Mouse (Mus musculus) hindbrain, embryonic 10.5 days (tissue): Measurements from ENCODE around the gene Gm20503. TPM values are rescaled to one million over a fixed set of nuclear protein-coding genes. Genes with fewer than 3 reads are reported as not detected.
A peak's percentile ranks its signal among the peaks of the same experiment; 100 is the strongest.

Experiments
- DNase-seq: peaks from one replicate; pipeline ENCODE4 v3.0.0-alpha.2; 2017; ENCODE audit warnings: low spot score
- H3K27ac ChIP-seq: fragments of 300-500 bp; sonication (generic); 2 replicates; pipeline ENCODE4 v1.5.1; 2016; ENCODE audit warnings: mild to moderate bottlenecking, moderate library complexity
- H3K27me3 ChIP-seq: fragments of 300-500 bp; sonication (generic); 2 replicates; pipeline ENCODE4 v1.6.1; 2016; ENCODE audit warnings: mild to moderate bottlenecking; ENCODE audit not compliant: poor library complexity, insufficient read depth, severe bottlenecking
- H3K36me3 ChIP-seq: fragments of 300-500 bp; sonication (generic); 2 replicates; pipeline ENCODE4 v1.6.1; 2016; ENCODE audit warnings: mild to moderate bottlenecking, moderate library complexity
- H3K4me1 ChIP-seq: fragments of 300-500 bp; sonication (generic); replicated peaks from 2 replicates; pipeline ENCODE4 v1.6.1; 2016; ENCODE audit warnings: mild to moderate bottlenecking
- H3K4me3 ChIP-seq: fragments of 300-500 bp; sonication (generic); 2 replicates; pipeline ENCODE4 v1.5.1; 2016; ENCODE audit warnings: mild to moderate bottlenecking, moderate library complexity
- H3K9me3 ChIP-seq: fragments of 300-500 bp; sonication (generic); 2 replicates; pipeline ENCODE4 v1.6.1; 2016; ENCODE audit warnings: mild to moderate bottlenecking, moderate library complexity
- WGBS: fragments of 180-500 bp; shearing (Covaris S2); methylation state at CpG from one replicate; pipeline ENCODE4 v1.1.7; 2016; 5-methylcytosine and 5-hydroxymethylcytosine counted together
- polyA plus RNA-seq: library from polyadenylated mRNA; unstranded; fragments of >200 nt; fragmentation: Nextera tagmentation; extraction: Ambion mirVana; gene quantifications from 2 replicates; pipeline ENCODE4 v1.2.1, GENCODE M21; 2016

The Gm20503 gene
- 10.5 and 13.3 TPM in 2 replicates for polyA plus RNA-seq

DNA sequence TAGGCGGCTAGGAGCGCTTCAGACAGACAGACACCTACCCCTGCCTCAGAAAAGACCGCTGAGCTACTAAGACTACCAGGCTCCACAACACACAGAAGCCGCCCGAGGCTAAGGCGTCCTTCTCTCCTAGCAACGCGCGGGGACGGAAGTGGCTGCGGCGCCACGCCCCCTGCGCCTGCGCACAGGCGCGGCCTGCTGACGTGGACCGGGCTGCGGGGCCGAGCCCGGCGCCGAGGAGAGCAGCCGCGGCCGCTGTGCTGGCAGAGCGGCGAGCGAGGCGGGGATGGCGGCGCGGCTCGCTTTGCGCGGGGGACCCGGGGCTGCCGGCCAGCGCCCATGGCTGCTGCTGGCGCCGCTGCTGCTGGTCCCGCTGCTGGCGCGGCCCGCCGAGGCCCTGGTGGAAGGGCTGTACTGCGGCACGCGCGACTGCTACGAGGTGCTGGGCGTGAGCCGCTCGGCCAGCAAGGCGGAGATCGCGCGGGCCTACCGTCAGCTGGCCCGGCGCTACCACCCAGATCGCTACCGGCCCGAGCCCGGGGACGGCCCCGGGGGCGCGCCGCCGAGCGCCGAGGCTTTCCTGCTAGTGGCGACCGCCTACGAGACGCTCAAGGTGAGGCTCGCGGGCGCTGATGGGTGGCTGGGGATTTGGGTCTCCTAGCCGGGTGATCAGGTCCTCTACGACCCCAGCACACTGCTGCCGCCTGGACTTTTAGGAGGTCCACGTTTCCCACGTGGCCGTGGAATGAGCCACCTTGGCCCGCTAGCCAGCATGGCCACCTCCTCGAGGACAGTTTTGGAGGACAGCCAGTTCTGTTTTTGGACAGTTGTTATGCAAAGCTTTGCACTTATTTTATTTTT lies at the start of gene Gm20503:
Gm20503 (plus strand) TSS at position 263 of the 858 bp plus-strand sequence.
- peaks cover 46% of the 10 kb centered on the region for H3K4me1 ChIP-seq

DNA sequence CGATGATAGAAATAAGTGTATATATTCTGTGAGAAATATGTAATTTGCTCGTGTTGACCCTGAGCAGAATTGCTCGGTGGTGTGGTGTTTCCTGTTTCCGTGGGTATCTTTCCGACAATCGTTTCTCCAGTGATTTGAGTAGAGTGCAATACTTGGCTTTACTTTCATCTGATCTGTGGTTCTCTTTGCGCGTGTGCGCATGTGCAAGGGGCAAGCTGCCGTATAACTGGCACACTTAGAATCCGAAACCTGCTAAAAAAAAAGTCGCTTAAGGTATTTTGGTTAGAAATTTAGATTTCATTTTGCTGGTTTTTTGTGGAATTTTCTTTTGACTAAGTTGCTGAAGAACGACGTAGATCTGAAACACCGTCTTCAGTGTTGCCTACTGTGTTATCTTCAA lies 41.3 kb upstream of the Gm20503 start:
- Histone ChIP-seq H3K27ac (no peak overlapping the region), H3K27me3 (no peaks in the 10 kb centered on the region), H3K4me3 (no peak overlapping the region), H3K9me3 (no peaks in the 10 kb centered on the region), H3K4me1 (no peaks in the 10 kb centered on the region), H3K36me3 (peaks cover 12% of the 10 kb centered on the region)
- 94% methylated on average over 15 of the region's 15 CpGs for WGBS
- no peak for DNase-seq

More for the DNA sequence above, at the start of gene Gm20503:
- Histone ChIP-seq H3K36me3 (no peaks in the 10 kb centered on the region), H3K9me3 (no peaks in the 10 kb centered on the region), H3K27me3 (no peaks in the 10 kb centered on the region), H3K4me3 (peak within 1 kb of the TSS; percentile 84), H3K27ac (peak within 1 kb of the TSS; percentile 92)
- WGBS: under 1% methylated on average over 89 of the region's 89 CpGs
- DNase-seq: peak; percentile 90

DNA sequence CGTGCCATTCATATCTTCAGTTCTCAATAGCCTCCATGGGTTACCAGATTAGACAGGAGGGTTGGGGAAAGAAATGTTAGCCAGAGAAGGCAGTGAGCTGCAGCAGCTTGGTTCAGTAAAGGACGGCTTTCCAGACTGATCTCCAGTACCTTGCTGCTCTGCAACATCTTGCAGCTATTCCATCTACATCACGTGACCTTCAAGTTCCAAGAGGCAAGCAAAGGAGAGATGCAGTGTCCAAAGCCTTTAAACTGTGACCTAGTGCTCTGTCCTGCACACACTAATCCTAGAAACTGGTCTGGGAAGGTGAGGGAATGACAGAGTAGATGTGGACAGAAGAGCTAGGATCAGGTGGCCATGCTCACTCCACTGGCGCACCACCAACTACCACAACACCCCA lies 39.7 kb upstream of the Gm20503 start:
- no peak overlapping the region for H3K4me3 ChIP-seq
- DNase-seq: no peak
- no peaks in the 10 kb centered on the region for H3K4me1 ChIP-seq
- no peak overlapping the region for H3K27ac ChIP-seq
- no peaks in the 10 kb centered on the region for H3K27me3 ChIP-seq
- H3K9me3 ChIP-seq: no peaks in the 10 kb centered on the region
- no peaks in the 10 kb centered on the region for H3K36me3 ChIP-seq
- 93% methylated on average over 4 of the region's 4 CpGs for WGBS

DNA sequence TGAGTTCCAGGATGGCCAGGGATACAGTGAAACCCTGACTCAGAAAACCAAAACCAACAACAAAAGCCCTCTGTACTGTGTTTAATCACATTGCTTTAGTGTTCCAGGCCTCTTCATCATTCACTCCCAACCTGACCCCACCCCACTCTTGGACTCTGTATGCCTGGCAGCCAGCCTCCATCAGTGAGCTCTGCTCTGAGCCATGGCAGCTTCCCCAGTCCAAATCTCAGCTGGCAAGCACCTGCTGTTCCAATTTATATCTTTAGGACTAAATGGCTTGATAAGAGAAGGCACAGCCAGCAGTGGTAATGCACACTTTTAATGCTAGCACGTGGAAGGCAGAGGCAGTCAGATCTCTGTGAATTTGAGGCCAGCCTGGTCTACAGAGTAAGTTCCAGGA lies 37.9 kb upstream of the Gm20503 start:
- 83% methylated on average over 1 of the region's 1 CpGs for WGBS
- DNase-seq: no peak
- H3K27me3 ChIP-seq: no peaks in the 10 kb centered on the region
- H3K9me3 ChIP-seq: no peaks in the 10 kb centered on the region
- H3K27ac ChIP-seq: no peak overlapping the region
- H3K4me3 ChIP-seq: no peak overlapping the region
- no peaks in the 10 kb centered on the region for H3K4me1 ChIP-seq
- H3K36me3 ChIP-seq: no peaks in the 10 kb centered on the region

DNA sequence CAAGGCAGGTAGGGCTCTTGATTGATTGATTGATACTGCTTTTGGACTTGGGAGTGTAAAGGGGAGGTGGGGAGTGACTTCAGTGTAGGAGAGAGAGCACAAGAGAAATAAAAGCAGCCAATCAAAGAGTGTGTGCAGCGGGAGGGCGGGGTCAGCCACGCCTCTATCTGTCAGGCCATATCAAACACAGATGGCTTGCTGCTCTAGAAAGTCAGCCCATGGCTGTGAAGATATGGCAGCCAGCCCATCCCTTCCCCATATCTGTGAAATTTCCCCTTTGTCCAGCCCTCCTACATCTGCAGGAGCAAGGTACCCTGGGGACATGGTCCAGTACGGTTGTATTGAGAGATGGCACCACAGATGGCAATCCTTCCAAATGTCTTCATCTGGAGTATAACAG lies 32.3 kb upstream of the Gm20503 start:
- Histone ChIP-seq H3K4me3 (no peak overlapping the region), H3K27me3 (no peaks in the 10 kb centered on the region), H3K36me3 (peaks cover 5% of the 10 kb centered on the region), H3K9me3 (no peaks in the 10 kb centered on the region), H3K4me1 (peaks cover 4% of the 10 kb centered on the region; the same call in 1 of the 2 replicates), H3K27ac (no peak overlapping the region)
- WGBS: 81% methylated on average over 4 of the region's 4 CpGs
- DNase-seq: no peak

DNA sequence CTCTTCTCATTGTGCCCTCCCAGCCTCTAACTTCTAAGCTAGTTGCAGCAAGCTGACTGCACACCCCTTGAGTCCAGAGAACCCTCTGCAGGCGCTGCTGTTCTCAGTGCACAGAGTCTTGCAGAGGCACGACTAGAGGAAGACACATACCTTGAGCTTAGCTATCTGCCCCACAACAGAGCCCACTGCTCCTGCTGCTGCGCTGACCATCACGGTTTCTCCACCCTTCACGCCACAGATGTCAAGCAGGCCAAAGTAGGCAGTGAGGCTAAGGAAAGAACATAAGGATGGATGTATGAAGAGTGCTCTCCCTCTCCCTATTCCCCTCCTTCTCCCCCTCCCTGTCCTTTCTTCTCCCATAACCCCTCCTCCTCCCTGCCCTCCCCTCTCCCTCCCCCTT lies 27.3 kb upstream of the Gm20503 start:
- Histone ChIP-seq H3K36me3 (peaks cover 5% of the 10 kb centered on the region), H3K9me3 (no peaks in the 10 kb centered on the region), H3K27me3 (no peaks in the 10 kb centered on the region), H3K4me1 (peaks cover 1% of the 10 kb centered on the region; the same call in 1 of the 2 replicates), H3K27ac (no peak overlapping the region), H3K4me3 (no peak overlapping the region)
- DNase-seq: no peak
- WGBS: 77% methylated on average over 5 of the region's 5 CpGs

DNA sequence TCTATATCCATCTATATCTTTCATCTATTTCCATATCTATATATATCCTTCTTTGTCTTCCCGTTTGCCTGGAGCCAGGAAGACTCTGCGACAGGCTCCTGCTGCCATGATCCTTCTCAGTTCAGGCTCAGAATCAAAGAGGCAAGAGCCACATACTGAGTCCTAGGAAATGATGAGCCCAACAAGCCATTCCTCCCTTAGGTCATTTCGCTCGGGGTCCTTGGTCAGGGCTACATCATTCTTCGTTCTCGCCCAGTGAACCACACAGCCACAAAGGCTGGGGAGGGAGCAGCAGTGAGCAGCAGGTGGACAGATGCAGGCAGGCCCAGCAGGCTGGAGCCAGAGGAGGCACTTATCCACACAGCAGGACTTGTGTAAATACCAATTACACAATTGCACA lies 21.6 kb upstream of the Gm20503 start:
- DNase-seq: no peak
- no peak overlapping the region for H3K4me3 ChIP-seq
- no peak overlapping the region for H3K27ac ChIP-seq
- 0 out of 2 replicates have a peak, but pooled peaks cover 1% of the 10 kb centered on the region for H3K4me1 ChIP-seq
- no peaks in the 10 kb centered on the region for H3K9me3 ChIP-seq
- no peaks in the 10 kb centered on the region for H3K36me3 ChIP-seq
- no peaks in the 10 kb centered on the region for H3K27me3 ChIP-seq
- 75% methylated on average over 6 of the region's 6 CpGs for WGBS

DNA sequence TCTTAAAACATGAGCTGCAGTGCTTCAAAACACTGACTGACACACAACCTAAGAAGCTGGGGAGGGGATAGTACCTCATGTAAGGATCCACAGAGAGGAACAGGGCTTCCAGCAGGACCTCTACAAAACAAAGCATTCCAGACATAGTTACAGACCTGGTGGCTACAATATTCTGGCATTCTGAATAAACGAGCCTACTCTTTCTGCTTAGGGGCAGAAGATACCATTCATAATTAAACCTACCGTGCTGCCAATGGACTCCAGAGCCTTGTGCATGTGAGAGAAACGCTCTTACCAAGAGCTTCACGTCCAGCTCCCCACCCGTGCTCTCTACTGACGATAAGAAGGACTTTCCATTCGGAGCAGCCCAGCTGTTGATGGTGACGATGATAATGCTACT lies 20.2 kb upstream of the Gm20503 start:
- H3K27ac ChIP-seq: no peak overlapping the region
- DNase-seq: no peak
- H3K4me1 ChIP-seq: peaks cover 12% of the 10 kb centered on the region
- peaks cover 1% of the 10 kb centered on the region; the same call in 1 of the 2 replicates for H3K27me3 ChIP-seq
- H3K9me3 ChIP-seq: no peaks in the 10 kb centered on the region
- no peak overlapping the region for H3K4me3 ChIP-seq
- WGBS: 86% methylated on average over 8 of the region's 8 CpGs
- no peaks in the 10 kb centered on the region for H3K36me3 ChIP-seq

DNA sequence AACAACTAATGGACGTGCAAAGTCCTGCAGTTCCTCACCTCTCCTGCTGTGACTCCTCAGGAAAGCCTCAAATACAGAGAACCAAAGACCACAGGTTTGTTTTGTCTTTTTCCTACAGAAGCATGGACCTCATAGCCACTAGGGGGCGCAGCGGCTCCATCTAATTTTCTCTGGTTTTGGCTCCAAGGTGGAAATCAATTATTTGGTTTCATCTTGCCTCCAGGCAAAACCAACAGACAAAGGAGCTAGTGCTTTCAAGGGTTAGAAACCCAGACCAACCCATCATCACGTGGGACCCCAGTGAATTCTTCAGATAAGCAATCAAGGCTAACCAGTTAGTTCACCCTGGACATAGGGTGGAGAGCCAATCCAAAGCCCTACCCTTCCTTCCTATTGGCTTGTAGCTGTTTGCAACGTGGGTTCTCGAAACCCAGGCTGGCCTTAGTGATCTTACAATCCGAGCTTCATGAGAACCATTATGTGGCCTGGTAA lies 17.8 kb upstream of the Gm20503 start:
- Histone ChIP-seq H3K27ac (no peak overlapping the region), H3K27me3 (peaks cover 4% of the 10 kb centered on the region; the same call in 1 of the 2 replicates), H3K36me3 (no peaks in the 10 kb centered on the region), H3K4me1 (peaks cover 12% of the 10 kb centered on the region), H3K4me3 (no peak overlapping the region), H3K9me3 (no peaks in the 10 kb centered on the region)
- peak; percentile 84 for DNase-seq
- 24% methylated on average over 7 of the region's 7 CpGs for WGBS

DNA sequence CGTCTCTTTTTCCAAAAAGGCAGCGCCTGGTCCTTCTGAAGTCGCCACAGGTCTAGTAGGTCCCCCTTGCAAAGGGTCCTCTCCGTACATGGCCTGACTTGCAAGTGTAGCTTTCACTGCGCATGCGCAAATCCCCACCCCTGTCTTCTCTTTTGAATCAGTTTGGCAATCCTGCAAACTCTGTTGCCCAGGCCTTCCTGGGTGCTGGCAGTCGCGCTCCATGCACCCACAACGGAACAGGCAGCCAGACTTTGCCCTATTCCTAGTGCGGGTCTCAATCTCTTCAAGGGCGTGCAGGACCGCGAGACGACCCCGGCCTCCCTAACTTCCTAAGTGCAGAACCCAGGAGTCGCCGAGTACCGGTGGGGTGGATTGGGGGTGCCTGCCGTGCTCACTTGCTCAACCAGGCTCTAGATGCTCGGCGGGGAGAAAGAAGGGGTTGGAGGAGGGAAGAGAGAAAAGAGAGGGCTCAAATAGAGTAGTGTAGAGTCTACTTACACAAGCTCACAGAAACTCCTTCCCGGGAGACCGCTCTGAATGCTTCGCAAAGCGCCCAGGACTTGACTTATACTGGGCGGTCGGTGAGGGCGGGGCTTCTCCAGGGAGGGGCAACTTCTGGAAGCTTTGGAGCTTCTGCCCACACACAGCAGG lies 16.3 kb upstream of the Gm20503 start, which contains the start of gene Ptgr1:
Ptgr1 (minus strand) TSS at position 580 of the 651 bp plus-strand sequence.
- Histone ChIP-seq H3K4me3 (peak within 1 kb of the TSS; percentile 71), H3K36me3 (no peaks in the 10 kb centered on the region), H3K9me3 (no peaks in the 10 kb centered on the region), H3K4me1 (peaks cover 12% of the 10 kb centered on the region), H3K27ac (peak within 1 kb of the TSS; percentile 82), H3K27me3 (peaks cover 4% of the 10 kb centered on the region; the same call in 1 of the 2 replicates)
- peak; percentile 87 for DNase-seq
- WGBS: 1% methylated on average over 28 of the region's 28 CpGs

DNA sequence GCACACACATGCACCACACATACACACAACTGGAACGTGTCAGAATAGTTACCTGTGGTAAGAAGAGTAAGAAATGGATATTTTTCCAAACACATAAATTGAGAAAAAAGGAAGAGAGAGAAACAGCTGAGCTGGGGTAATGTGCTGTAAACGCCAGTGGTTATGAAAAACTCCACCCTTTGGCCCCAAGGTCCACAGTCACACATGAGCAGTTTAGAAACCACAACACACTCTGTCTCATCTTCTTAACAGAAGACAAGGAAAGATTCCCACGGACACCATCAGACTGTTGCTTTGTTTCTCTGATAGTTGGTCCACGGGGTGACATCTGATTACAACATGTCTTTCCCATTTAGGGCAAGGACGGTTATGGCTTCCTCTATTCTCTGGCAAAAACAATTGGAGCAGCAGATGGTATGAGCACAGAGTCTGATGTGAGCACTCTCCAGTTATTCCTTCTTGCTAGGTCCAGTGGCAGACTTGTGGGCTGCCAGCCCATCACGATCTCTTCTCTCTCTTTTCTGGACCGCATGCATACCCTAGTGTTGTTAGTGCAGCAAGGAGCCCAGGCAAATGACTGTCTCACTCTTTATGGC lies 13.6 kb upstream of the Gm20503 start:
- H3K4me1 ChIP-seq: peaks cover 12% of the 10 kb centered on the region
- no peak for DNase-seq
- peaks cover 8% of the 10 kb centered on the region; the same call in 1 of the 2 replicates for H3K27me3 ChIP-seq
- H3K27ac ChIP-seq: no peak overlapping the region
- H3K4me3 ChIP-seq: no peak overlapping the region
- H3K9me3 ChIP-seq: no peaks in the 10 kb centered on the region
- 86% methylated on average over 7 of the region's 7 CpGs for WGBS
- H3K36me3 ChIP-seq: no peaks in the 10 kb centered on the region

DNA sequence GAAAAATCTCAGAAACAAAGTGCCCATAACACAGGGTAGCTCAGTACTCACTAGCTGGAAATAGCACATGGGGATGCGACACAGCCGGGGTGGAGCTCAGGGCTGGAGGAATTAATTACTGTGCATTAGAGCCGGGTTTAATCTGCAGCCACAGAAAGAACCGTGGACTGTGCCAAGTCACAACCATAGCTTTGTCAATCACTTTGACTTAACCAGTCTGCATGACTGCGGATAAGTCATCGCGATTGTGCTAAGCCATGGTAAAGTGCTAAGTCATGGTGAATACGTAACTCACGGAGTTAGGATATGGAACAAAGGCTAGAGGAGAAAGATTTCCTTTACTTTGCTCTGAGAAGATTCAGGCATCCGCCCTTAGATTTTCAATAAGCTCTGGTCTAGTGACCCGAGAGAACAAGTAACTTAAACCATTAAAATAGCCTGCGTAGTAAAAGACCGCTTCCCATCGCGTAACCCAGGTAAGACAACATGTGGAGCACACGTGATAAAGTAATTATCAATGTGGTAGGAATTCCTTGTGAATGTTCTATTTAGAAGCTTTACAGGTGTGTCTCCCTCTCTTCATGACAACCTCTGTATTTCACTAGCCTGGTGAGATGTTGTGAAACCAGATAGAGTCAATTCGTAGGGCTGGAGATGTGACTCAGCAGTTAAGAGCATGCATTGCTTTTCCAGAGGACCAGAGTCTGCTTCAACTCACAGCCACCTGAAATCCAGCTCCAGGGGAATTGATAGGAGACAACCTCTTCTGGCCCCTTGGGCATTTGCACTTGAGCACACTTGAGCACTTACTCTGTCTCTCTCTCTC lies 12.2 kb upstream of the Gm20503 start:
- Histone ChIP-seq H3K27ac (no peak overlapping the region), H3K4me1 (peaks cover 12% of the 10 kb centered on the region), H3K4me3 (no peak overlapping the region), H3K27me3 (peaks cover 8% of the 10 kb centered on the region; the same call in 1 of the 2 replicates), H3K36me3 (no peaks in the 10 kb centered on the region), H3K9me3 (no peaks in the 10 kb centered on the region)
- WGBS: 91% methylated on average over 17 of the region's 17 CpGs
- no peak for DNase-seq
